Mouse (Mus musculus) intestine, embryonic 14.5 days (tissue): ENCODE measurements around the gene Pdzk1ip1. TPM values are rescaled to one million over a fixed set of nuclear protein-coding genes. Genes with fewer than 3 reads are reported as not detected.

Experiments
- ATAC-seq: fragments of 200-750 bp; cut with Nextera tagmentation; replicated peaks from 2 replicates; pipeline ENCODE4 v1.8.0; 2017; ENCODE audit warnings: low read depth, moderate number of reproducible peaks, moderate TSS enrichment, moderate library complexity; ENCODE audit not compliant: low FRiP score, low TSS enrichment
- DNase-seq: peaks from one replicate; pipeline ENCODE4 v3.0.0-alpha.2; 2018; ENCODE audit warnings: low spot score
- H3K27ac ChIP-seq: fragments of 300-500 bp; sonication (generic); 2 replicates; pipeline ENCODE4 v1.5.1; 2014; ENCODE audit warnings: low read depth, mild to moderate bottlenecking, control low read depth
- H3K27me3 ChIP-seq: fragments of 300-500 bp; sonication (generic); replicated peaks from 2 replicates; pipeline ENCODE4 v1.6.1; 2014; ENCODE audit warnings: low read length, control low read depth; ENCODE audit not compliant: control insufficient read depth, insufficient read depth
- H3K36me3 ChIP-seq: fragments of 300-500 bp; sonication (generic); 2 replicates; pipeline ENCODE4 v1.6.1; 2014; ENCODE audit warnings: low read length, control low read depth; ENCODE audit not compliant: control insufficient read depth, insufficient read depth
- H3K4me1 ChIP-seq: fragments of 300-500 bp; sonication (generic); replicated peaks from 2 replicates; pipeline ENCODE4 v1.6.1; 2014; ENCODE audit warnings: low read length, control low read depth, mixed read lengths; ENCODE audit not compliant: control insufficient read depth, insufficient read depth
- H3K4me2 ChIP-seq: fragments of 300-500 bp; sonication (generic); 2 replicates; pipeline ENCODE4 v1.6.1; 2014; ENCODE audit warnings: low read length
- H3K4me3 ChIP-seq: fragments of 300-500 bp; sonication (generic); 2 replicates; pipeline ENCODE4 v1.5.1; 2014; ENCODE audit warnings: low read depth, low read length, control low read depth, mixed read lengths
- H3K9ac ChIP-seq: fragments of 300-500 bp; sonication (generic); 2 replicates; pipeline ENCODE4 v1.6.1; 2014; ENCODE audit warnings: mild to moderate bottlenecking, low read length
- H3K9me3 ChIP-seq: fragments of 300-500 bp; sonication (generic); 2 replicates; pipeline ENCODE4 v1.6.1; 2016; ENCODE audit warnings: low read length, control low read depth; ENCODE audit not compliant: control insufficient read depth
- WGBS: fragments of 180-500 bp; shearing (Covaris S2); extraction: QIAGEN DNeasy Blood & Tissue Kit; methylation state at CpG from one replicate; pipeline ENCODE4 v1.1.7; 2014; 5-methylcytosine and 5-hydroxymethylcytosine counted together
- polyA plus RNA-seq: library from polyadenylated mRNA; unstranded; fragments of >200 nt; fragmentation: Nextera tagmentation; extraction: Ambion mirVana; gene quantifications from 2 replicates; pipeline ENCODE4 v1.2.1, GENCODE M21; 2014

Gene Pdzk1ip1
- 41.8 and 50.5 TPM in 2 replicates for polyA plus RNA-seq

DNA sequence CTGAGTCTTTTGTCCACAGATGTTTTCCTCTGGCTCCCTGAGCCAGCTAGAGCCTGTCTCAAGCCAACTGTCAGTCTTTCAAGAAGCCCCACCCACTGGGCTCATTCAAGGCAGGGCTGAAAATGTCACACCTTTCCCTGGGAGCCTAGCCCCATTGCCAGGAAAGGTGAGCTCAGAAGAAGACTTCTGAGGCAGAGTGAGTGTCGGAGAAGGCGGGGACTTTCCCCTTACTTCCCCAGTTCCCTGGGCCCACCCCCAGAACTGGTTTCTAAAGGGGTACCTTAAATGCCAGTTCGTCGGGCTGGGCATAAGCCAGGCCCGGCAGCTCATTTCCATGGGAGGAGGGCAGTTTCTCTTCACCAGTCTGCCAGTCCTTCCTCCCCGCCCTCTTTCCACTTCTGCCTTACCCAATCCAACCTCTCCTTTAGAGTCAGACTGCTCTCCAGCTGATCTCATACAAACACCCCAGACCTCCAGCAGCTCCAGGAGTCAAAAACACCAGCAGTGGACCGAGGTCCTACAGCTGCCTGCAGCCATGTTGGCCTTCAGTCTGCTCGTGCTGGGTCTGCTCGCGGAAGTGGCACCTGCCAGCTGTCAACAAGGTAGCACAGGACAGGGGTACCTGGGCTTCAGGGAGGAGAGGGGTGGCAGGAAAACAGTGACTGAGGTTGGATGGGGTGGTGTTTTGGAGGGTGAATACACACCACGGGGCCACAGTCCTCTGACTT lies at the start of gene Pdzk1ip1:
TSS of gene Pdzk1ip1 (plus strand) at position 98 of the 728 bp plus-strand sequence.
- WGBS: 17% methylated on average over 11 of the region's 11 CpGs
- no peak within 1 kb of the TSS for H3K9ac ChIP-seq
- H3K36me3 ChIP-seq: no peaks in the 10 kb centered on the region
- H3K27me3 ChIP-seq: peaks cover 12% of the 10 kb centered on the region; the same call in 1 of the 2 replicates
- peak within 1 kb of the TSS; percentile 28; the same call in 1 of the 2 replicates for H3K4me2 ChIP-seq
- H3K27ac ChIP-seq: no peak within 1 kb of the TSS
- H3K4me1 ChIP-seq: no peaks in the 10 kb centered on the region
- H3K4me3 ChIP-seq: peak within 1 kb of the TSS; percentile 8; the same call in 1 of the 2 replicates
- no peak; the same call in 1 of the 2 replicates for ATAC-seq
- DNase-seq: no peak
- no peaks in the 10 kb centered on the region for H3K9me3 ChIP-seq

DNA sequence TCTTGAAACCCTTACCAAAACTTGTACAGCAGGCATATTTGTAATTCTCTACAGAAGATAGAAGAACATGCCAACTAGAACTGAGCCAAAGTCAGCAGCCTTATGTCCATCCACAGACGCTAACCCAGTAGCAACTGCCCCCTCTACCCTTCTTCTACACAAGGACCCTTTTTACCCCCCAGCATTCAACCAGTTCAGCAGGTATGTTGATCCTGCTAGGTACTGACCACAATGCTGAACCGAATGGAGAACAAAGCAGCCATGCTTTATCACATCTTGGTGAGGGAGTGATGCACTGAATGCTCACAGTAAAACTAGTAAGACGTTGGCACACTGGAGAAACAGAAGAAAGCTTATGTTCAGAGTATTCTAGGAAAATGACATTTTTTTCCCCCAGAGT lies 42.9 kb upstream of the Pdzk1ip1 start:
- Histone ChIP-seq H3K9me3 (no peaks in the 10 kb centered on the region), H3K27ac (no peak overlapping the region), H3K4me1 (no peaks in the 10 kb centered on the region), H3K4me3 (no peak overlapping the region), H3K27me3 (peaks cover 12% of the 10 kb centered on the region), H3K4me2 (no peak overlapping the region), H3K36me3 (peaks cover 21% of the 10 kb centered on the region), H3K9ac (no peak overlapping the region)
- no peak for ATAC-seq
- whole genome bisulfite sequencing: 86% methylated on average over 3 of the region's 3 CpGs
- peak; percentile 6 for DNase-seq

DNA sequence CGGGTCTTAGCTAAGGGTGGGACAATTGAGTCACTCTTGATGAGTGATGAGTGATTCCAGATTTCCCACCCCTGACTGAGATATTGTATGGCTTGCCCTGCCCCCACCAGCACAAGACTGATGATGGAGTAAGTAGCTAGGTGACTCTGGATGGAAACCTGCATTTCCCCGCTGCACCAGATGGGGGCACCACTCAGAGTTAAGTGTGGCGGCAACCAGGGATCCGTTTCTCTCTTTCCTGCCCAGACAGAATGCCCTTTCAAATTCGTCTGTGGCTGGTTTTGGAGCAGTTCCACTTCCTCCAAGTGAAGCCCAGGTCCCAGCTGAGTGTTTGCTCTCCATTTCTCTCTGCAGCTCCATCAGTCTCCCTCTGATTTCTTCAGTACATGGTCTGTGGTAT lies 40.8 kb upstream of the Pdzk1ip1 start:
- Histone ChIP-seq H3K27me3 (peaks cover 33% of the 10 kb centered on the region), H3K9ac (no peak overlapping the region), H3K9me3 (no peaks in the 10 kb centered on the region), H3K4me1 (peaks cover 4% of the 10 kb centered on the region; the same call in 1 of the 2 replicates), H3K4me2 (no peak overlapping the region), H3K36me3 (no peaks in the 10 kb centered on the region), H3K27ac (no peak overlapping the region), H3K4me3 (no peak overlapping the region)
- ATAC-seq (no peak), DNase-seq (peak; percentile 78)
- WGBS: 8% methylated on average over 5 of the region's 5 CpGs

DNA sequence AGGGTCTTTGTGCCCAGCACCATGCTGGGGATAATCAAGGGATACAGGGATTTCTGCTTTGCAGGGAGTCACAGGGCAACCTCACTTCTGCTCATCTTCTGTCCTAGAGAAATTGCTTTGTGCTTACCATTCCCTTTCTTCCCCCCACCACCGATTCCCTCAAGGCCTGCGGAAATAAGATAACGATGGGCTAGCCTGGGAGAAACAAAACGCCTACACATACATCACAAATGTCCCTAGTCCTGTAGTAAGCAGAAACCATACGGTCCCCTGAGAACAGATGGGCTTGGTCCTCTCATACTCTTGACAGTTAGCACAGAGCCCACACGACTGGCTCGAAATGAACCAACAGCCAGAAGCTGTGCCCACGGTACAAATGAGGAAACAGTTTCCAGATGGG lies 40.3 kb upstream of the Pdzk1ip1 start:
- Histone ChIP-seq H3K9me3 (no peaks in the 10 kb centered on the region), H3K36me3 (no peaks in the 10 kb centered on the region), H3K9ac (no peak overlapping the region), H3K4me1 (peaks cover 4% of the 10 kb centered on the region), H3K4me3 (no peak overlapping the region), H3K4me2 (no peak overlapping the region), H3K27me3 (peaks cover 38% of the 10 kb centered on the region), H3K27ac (no peak overlapping the region)
- DNase-seq (no peak), ATAC-seq (no peak)
- 73% methylated on average over 8 of the region's 8 CpGs for WGBS

DNA sequence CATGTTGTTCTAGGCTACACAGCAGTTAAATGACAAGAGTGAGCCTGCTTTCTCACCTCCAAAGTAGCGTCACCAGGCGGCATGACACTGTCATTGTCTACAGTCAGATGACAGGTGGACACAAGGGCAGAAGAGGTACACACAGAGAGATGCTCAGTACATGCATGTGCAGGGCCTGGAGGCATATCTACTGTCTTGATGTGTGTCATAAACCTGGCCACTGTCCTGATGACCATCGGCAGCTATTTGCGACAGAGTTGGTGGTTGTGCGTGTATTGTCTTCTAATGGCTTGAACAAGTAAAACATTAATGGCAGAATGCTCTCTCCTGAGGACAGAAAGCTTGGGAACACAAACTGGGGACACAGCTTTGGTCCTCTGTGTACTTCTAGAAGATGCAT lies 37.3 kb upstream of the Pdzk1ip1 start:
- DNase-seq (no peak), ATAC-seq (no peak)
- H3K27me3 ChIP-seq: peaks cover 67% of the 10 kb centered on the region
- H3K4me1 ChIP-seq: peaks cover 4% of the 10 kb centered on the region
- no peaks in the 10 kb centered on the region for H3K9me3 ChIP-seq
- WGBS: 70% methylated on average over 5 of the region's 5 CpGs
- no peaks in the 10 kb centered on the region for H3K36me3 ChIP-seq
- H3K9ac ChIP-seq: no peak overlapping the region
- H3K4me2 ChIP-seq: no peak overlapping the region
- no peak overlapping the region for H3K27ac ChIP-seq
- H3K4me3 ChIP-seq: no peak overlapping the region

DNA sequence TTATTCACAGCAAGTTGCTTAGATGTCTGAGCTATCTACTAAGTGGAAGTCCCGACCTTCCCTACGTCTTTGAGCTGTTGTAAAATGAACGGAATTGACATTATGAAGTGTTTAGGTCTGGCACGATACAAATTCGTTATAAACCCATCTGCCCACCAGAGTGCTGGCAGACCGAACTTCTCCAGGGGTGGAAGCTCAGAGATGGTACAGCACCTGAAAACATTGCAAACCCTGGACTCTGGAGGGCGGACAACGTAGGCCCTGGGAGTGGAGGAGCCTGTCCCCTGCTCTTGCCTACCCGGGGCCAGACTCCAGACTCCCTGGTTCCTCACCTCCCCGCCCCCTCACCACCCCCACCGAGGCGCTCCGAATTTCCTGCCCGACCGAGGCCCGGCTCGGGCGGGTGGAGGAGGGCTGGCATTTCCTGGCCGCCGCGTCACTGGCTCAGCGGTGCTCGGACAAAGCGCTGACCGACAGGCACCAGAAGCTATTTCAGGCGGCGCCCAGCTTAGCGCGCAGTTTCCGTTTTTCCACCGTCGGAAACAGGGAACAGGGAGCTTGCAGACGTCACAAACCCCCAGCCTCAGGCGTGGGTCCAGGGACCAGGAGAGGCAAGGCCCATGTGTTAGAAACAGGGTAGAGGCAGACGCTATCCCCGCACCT lies 36.0 kb upstream of the Pdzk1ip1 start:
- WGBS: 1% methylated on average over 36 of the region's 36 CpGs
- DNase-seq: peak; percentile 74
- H3K4me3 ChIP-seq: peak overlapping the region; percentile 23
- H3K4me1 ChIP-seq: peaks cover 9% of the 10 kb centered on the region
- peak overlapping the region; percentile 42 for H3K4me2 ChIP-seq
- 0 out of 2 replicates have a peak overlapping the region, but pooled peaks have one; percentile 3 for H3K27ac ChIP-seq
- peaks cover 79% of the 10 kb centered on the region for H3K27me3 ChIP-seq
- no peak overlapping the region for H3K9ac ChIP-seq
- peak; percentile 57 for ATAC-seq
- no peaks in the 10 kb centered on the region for H3K9me3 ChIP-seq
- H3K36me3 ChIP-seq: no peaks in the 10 kb centered on the region

DNA sequence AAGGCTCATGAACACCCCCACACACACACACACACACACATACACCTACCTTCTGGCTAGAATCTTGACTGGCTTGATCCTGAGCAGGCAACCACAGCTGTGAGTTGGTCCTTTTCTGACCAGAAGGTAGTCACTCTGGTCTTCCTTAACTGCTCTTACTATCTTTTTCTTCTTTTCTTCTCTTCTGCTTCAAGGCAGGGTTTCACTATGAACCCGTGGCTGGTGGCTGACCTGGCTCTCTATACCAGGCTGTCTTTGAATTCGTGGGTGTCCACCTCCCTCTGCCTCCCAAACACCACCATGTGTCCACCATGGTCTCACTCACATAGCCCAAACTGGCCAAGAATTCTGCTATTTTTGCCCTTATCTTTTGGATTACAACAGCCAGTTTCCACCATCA lies 33.5 kb upstream of the Pdzk1ip1 start:
- Histone ChIP-seq H3K4me2 (no peak overlapping the region), H3K36me3 (no peaks in the 10 kb centered on the region), H3K4me3 (no peak overlapping the region), H3K4me1 (peaks cover 9% of the 10 kb centered on the region), H3K9me3 (no peaks in the 10 kb centered on the region), H3K27me3 (peaks cover 98% of the 10 kb centered on the region), H3K27ac (no peak overlapping the region), H3K9ac (no peak overlapping the region)
- 9% methylated on average over 2 of the region's 2 CpGs for WGBS
- DNase-seq: no peak
- ATAC-seq: no peak

DNA sequence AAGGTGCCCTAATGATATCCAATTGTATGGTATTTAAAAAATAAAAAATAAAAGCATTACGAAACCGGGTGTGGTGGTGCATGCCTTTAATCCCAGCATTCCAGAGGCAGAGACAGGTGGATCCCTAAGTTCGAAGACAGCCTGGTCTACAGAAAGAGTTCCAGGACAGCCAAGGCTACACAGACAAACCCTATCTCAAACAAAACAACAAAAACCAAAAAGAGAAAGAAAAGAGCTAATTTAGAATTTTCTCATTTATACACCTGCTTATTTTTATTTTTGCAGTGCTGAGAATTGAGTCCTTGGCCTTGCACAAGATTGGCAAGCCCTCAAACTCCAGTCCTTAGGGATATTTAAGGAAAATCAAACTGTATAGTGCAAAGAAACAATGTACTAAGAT lies 32.8 kb upstream of the Pdzk1ip1 start:
- WGBS: 27% methylated on average over 3 of the region's 3 CpGs

More for the DNA sequence above, 32.8 kb upstream of the Pdzk1ip1 start:
- Histone ChIP-seq H3K36me3 (no peaks in the 10 kb centered on the region), H3K9ac (no peak overlapping the region), H3K27ac (no peak overlapping the region), H3K4me1 (peaks cover 9% of the 10 kb centered on the region), H3K9me3 (no peaks in the 10 kb centered on the region), H3K27me3 (peaks cover 98% of the 10 kb centered on the region), H3K4me2 (no peak overlapping the region), H3K4me3 (no peak overlapping the region)
- DNase-seq (no peak), ATAC-seq (no peak)
